Mouse (Mus musculus) olfactory bulb, adult 2 months (tissue): ENCODE measurements around the gene Cadm2. TPM values are rescaled to one million over a fixed set of nuclear protein-coding genes. Genes with fewer than 3 reads are reported as not detected.

Source experiments
- H3K27ac ChIP-seq: fragments of 200-500 bp; 2 replicates; pipeline ENCODE4 v1.5.1; 2012; ENCODE audit warnings: low read depth, low read length; ENCODE audit not compliant: insufficient read depth
- H3K4me1 ChIP-seq: fragments of 200-500 bp; 2 replicates; pipeline ENCODE4 v1.6.1; 2012; ENCODE audit warnings: low read length; ENCODE audit not compliant: control insufficient read depth, insufficient read depth
- H3K4me3 ChIP-seq: fragments of 200-500 bp; 2 replicates; pipeline ENCODE4 v1.5.1; 2012; ENCODE audit warnings: mild to moderate bottlenecking, low read depth, low read length, moderate library complexity; ENCODE audit not compliant: insufficient read depth
- CTCF ChIP-seq: fragments of 200-500 bp; IDR thresholded peaks from 2 replicates; pipeline ENCODE4 v1.5.1; 2012; ENCODE audit warnings: low read depth, mild to moderate bottlenecking, low read length, moderate library complexity; ENCODE audit not compliant: insufficient read depth
- POLR2A ChIP-seq: fragments of 200-500 bp; IDR thresholded peaks from 2 replicates; pipeline ENCODE4 v1.6.1; 2012; ENCODE audit warnings: mild to moderate bottlenecking, low read depth, low read length, moderate library complexity; ENCODE audit not compliant: insufficient read depth
- WGBS: fragments of 180-500 bp; shearing (Covaris S2); methylation state at CpG from one replicate; pipeline ENCODE4 v1.1.7; 2018; 5-methylcytosine and 5-hydroxymethylcytosine counted together
- polyA plus RNA-seq: library from polyadenylated mRNA; stranded (reverse); fragments of >200 nt; gene quantifications from 2 replicates; pipeline ENCODE4 v1.2.4, GENCODE M21; 2012; ENCODE audit warnings: low replicate concordance; ENCODE audit not compliant: missing spikeins, insufficient read depth, insufficient read length

Cadm2 gene
- polyA plus RNA-seq, 1 experiment = 42.2 TPM

DNA sequence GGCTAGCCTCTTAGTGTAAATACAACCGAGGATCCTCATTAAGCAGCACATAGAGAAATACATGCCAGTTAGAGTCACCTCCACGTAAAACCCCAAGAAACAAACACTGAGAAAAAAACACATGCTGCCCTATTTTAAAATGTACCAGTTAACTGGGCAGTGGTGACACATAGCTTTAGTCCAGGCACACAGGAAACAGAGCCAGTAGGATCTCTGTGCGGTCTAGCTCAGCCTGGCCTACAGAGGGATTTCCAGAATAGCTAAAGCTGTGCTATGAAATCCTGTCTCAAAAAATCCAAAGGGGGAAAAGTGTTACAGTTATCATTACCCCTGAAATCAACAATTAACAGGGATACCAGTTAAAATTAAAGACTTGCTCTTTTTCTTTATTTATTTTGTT is 498.9 kb downstream of the Cadm2 start:
- Histone ChIP-seq H3K4me1 (no peaks in the 10 kb centered on the region), H3K4me3 (no peak overlapping the region), H3K27ac (no peak overlapping the region)
- 86% methylated on average over 3 of the region's 3 CpGs for WGBS
- TF ChIP-seq POLR2A = no peak
- no peak for TF ChIP-seq CTCF

DNA sequence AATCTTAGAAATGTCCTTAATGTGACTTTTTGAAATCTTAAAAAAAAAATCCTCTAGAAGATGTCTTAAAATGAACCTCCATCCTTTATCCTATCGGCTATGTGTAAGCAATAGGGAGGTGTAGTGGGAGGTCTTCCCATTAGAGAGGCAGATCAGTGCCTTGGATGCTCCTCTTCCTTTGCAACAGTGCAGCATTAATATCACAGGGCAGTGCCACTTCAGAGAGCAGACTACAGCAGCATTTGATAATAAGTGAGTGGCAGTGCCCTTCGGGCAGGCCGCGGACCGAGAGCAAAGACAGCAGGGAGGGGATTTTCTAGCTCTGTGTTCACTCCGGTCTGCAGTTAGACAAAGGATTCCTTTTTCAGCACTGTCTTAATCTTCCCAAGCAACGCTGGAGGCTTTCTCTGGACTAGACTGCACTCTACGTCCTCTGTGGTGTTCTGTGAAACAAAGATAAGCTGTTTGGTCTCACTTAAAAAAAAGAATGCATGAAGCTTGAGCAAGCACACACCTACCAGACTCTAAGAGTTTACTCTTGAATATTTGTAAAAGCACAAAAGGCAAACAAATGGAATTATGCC is 514.1 kb downstream of the Cadm2 start:
- Histone ChIP-seq H3K27ac (no peak overlapping the region), H3K4me3 (no peak overlapping the region), H3K4me1 (0 out of 2 replicates have a peak, but pooled peaks cover 2% of the 10 kb centered on the region)
- TF ChIP-seq POLR2A (no peak), CTCF (no peak)
- WGBS = 29% methylated on average over 8 of the region's 8 CpGs

DNA sequence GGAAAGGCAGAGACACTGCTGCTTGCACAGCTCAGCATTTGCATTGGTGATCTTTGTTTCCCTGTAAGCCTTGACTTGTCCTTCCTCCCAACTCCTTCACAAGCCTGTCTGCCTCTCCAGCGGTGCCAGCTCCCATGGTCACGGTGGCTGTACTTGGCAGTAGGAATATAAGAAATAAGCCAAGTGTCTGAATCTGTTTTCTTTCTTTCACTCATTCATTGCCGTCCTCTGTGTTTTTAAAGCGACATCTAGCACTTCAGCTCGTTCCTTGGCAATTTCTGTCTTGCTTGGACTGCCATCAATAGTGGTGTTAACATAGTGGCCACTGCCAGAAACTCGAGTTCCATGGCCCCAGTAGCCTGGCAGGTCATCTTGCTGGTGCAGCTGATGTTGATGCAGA is 524.0 kb downstream of the Cadm2 start:
- no peak overlapping the region for H3K27ac ChIP-seq
- TF ChIP-seq POLR2A (no peak), CTCF (no peak)
- no peaks in the 10 kb centered on the region for H3K4me1 ChIP-seq
- no peak overlapping the region for H3K4me3 ChIP-seq
- 40% methylated on average over 6 of the region's 6 CpGs for WGBS

DNA sequence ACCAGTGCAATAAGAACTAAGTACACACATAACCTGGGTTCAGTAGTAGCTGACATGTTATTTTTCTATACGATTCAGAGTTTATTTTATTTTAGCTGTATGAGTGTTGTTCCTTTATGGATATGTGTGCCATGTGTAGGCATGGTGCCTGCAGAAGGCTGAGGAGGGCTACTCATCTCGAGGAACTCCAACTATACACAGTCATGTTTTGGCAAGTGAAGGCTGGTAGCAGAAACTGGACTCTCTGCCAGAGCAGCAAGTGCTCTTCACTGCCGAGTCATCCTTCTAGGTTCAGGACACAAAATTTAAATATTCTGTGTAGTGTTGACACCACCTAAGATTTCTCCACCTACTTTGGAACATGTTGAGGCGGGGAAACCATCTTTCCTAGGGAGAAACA is 524.8 kb downstream of the Cadm2 start:
- 71% methylated on average over 4 of the region's 4 CpGs for WGBS
- Histone ChIP-seq H3K4me3 (no peak overlapping the region), H3K27ac (no peak overlapping the region), H3K4me1 (no peaks in the 10 kb centered on the region)
- TF ChIP-seq POLR2A (no peak), CTCF (no peak)

DNA sequence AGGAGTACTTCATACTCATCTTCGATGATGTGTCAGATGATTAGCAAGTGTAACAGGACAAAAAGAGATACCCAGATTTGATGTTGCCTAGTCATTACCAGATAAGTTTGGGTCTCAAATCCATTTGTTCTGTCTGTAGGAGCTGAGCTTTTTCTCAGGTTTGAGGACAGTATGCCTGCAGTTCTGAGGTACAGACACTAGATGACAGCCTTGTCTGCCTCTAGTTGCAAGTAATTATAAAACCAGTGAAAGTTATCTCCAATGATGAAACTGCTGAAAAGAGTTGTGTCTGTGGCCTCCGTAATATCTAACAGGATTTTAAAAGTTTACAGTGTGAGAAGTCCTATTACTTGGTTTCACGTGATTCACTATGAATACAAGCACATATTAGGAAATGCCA is 531.0 kb downstream of the Cadm2 start:
- no peak overlapping the region for H3K4me3 ChIP-seq
- no peak overlapping the region for H3K27ac ChIP-seq
- 72% methylated on average over 3 of the region's 3 CpGs for WGBS
- TF ChIP-seq POLR2A (no peak), CTCF (no peak)
- H3K4me1 ChIP-seq = no peaks in the 10 kb centered on the region

DNA sequence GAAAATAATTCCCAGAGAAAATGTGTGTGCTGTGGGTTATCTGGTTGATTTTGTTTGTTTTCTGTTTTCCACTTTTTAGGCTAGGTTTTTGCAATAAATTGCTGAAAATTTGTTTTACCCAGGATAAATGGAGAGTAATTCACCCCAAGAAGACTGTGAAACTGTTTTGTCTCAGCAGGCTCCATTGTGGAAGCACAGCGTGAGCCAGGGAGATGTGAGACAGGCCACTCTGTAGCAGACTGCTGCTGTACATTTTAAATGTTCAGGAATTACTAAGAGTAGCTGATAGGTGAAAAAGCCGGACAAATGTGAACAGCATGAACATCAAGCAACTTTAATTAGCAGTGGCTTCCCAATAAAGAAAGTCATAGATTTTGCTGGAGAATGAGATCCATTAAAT is 541.4 kb downstream of the Cadm2 start:
- no peak overlapping the region for H3K4me3 ChIP-seq
- no peaks in the 10 kb centered on the region for H3K4me1 ChIP-seq
- 48% methylated on average over 2 of the region's 2 CpGs for WGBS
- no peak overlapping the region for H3K27ac ChIP-seq
- no peak for TF ChIP-seq CTCF
- no peak for TF ChIP-seq POLR2A

DNA sequence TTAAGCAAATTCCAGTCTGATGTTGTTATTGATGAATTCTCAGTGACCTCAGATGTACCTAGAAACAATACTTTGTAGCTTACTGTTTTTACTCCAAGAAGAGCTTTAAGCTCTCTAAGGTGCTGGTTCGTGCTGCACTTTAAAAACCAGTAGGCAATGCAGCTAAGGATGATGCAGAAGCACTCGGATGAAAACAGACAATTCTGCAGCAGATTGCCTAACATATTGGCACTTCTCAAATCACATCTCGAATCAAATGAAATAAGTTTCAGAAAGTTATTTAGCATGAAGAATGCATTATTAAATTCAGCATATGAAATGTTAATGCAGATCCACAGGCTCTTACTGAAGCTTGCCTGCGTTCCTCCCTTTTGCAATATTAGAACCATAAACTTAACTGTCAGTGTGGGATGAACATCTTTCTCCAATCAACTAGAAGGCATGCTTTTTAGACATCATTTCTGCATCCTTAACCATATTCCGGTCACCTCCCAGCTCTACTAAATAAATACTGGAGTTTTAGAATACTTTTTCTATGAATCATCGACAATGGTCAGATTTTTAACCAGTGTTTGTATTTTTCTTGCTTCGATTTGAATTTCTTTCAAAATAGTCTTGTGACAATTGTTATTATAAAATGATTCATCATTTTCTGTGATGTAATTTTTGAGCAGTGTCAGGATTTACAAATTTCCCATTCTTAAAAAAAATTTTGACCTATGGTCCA is 544.4 kb downstream of the Cadm2 start:
- Histone ChIP-seq H3K4me1 (no peaks in the 10 kb centered on the region), H3K4me3 (no peak overlapping the region), H3K27ac (no peak overlapping the region)
- whole genome bisulfite sequencing = 89% methylated on average over 7 of the region's 7 CpGs
- TF ChIP-seq POLR2A (no peak), CTCF (no peak)

DNA sequence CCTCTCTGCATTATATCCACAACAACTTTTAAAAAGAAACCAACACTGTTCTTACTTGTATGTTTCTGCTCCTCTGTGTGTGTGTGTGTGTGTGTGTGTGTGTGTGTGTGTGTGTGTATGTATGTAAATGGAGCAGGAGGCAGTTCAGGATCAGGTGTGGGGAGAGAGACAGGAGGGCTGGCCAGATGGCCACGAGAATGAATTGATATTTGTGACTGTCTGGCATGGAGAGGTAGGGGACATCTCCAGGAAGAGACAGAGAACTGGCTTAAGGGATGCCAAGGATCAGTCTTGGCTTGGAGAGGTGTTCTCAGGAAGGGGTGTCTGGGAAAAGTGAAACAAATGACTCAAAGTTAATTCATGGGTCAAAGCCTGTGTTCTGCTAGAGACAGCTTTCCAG is 552.2 kb downstream of the Cadm2 start:
- WGBS = 67% methylated on average over 1 of the region's 1 CpGs

DNA sequence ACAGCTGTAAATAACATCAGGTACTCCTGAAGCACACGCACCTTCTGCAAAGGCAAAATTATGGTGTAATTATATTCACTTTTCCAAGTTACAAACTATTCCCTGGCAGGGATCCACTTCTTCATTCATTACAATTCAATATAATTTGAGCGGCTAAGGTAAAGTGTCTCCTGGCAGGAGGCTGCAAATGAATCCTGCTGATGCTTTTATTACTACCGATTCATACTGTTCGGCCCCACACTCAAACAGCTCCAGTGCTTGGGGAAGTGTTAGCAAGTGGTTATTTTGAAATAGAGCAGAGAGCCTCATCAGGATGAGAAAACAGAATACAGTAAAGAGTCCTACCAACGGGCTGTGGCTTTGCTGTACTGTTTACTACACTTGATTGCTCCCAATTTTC is 589.8 kb downstream of the Cadm2 start:
- TF ChIP-seq POLR2A = no peak
- no peak for TF ChIP-seq CTCF
- WGBS = 75% methylated on average over 5 of the region's 5 CpGs
- no peaks in the 10 kb centered on the region for H3K4me1 ChIP-seq
- no peak overlapping the region for H3K27ac ChIP-seq
- no peak overlapping the region for H3K4me3 ChIP-seq

More for the DNA sequence above, 552.2 kb downstream of the Cadm2 start:
- TF ChIP-seq POLR2A (no peak), CTCF (no peak)
- H3K4me1 ChIP-seq = no peaks in the 10 kb centered on the region
- no peak overlapping the region for H3K4me3 ChIP-seq
- no peak overlapping the region for H3K27ac ChIP-seq
